Mouse (Mus musculus) midbrain, embryonic 15.5 days (tissue): ENCODE measurements around the gene Ccdc70. TPM values are rescaled to one million over a fixed set of nuclear protein-coding genes. Genes with fewer than 3 reads are reported as not detected.
"Not testable (repeated sequence)": the region's sequence is repeated elsewhere in the genome, so short reads cannot be mapped to it uniquely, and the experiment has no call there.

ENCODE experiments used
- ATAC-seq: fragments of 200-750 bp; cut with Nextera tagmentation; replicated peaks from 2 replicates; pipeline ENCODE4 v1.8.0; 2017; ENCODE audit warnings: moderate TSS enrichment
- H3K27ac ChIP-seq: fragments of 300-500 bp; sonication (generic); 2 replicates; pipeline ENCODE4 v1.5.1; 2015; ENCODE audit warnings: mild to moderate bottlenecking, inconsistent platforms
- H3K27me3 ChIP-seq: fragments of 300-500 bp; sonication (generic); replicated peaks from 2 replicates; pipeline ENCODE4 v1.6.1; 2015; ENCODE audit warnings: inconsistent platforms
- H3K36me3 ChIP-seq: fragments of 300-500 bp; sonication (generic); replicated peaks from 2 replicates; pipeline ENCODE4 v1.6.1; 2015; ENCODE audit warnings: inconsistent platforms
- H3K4me1 ChIP-seq: fragments of 300-500 bp; sonication (generic); 2 replicates; pipeline ENCODE4 v1.6.1; 2015; ENCODE audit warnings: inconsistent platforms
- H3K4me2 ChIP-seq: fragments of 300-500 bp; sonication (generic); 2 replicates; pipeline ENCODE4 v1.6.1; 2015; ENCODE audit warnings: inconsistent platforms, mild to moderate bottlenecking, moderate library complexity
- H3K4me3 ChIP-seq: fragments of 300-500 bp; sonication (generic); 2 replicates; pipeline ENCODE4 v1.5.1; 2015; ENCODE audit warnings: mild to moderate bottlenecking, inconsistent platforms
- H3K9ac ChIP-seq: fragments of 300-500 bp; sonication (generic); 2 replicates; pipeline ENCODE4 v1.6.1; 2015; ENCODE audit warnings: mild to moderate bottlenecking, inconsistent platforms
- H3K9me3 ChIP-seq: fragments of 300-500 bp; sonication (generic); 2 replicates; pipeline ENCODE4 v1.6.1; 2016; ENCODE audit warnings: inconsistent platforms
- WGBS: fragments of 180-500 bp; shearing (Covaris S2); methylation state at CpG from one replicate; pipeline ENCODE4 v1.1.7; 2015; ENCODE audit warnings: mixed read lengths; 5-methylcytosine and 5-hydroxymethylcytosine counted together
- polyA plus RNA-seq: library from polyadenylated mRNA; unstranded; fragments of >200 nt; fragmentation: Nextera tagmentation; extraction: Ambion mirVana; gene quantifications from 2 replicates; pipeline ENCODE4 v1.2.1, GENCODE M21; 2015

Gene Ccdc70
- not detected in 2 replicates for polyA plus RNA-seq

- Histone ChIP-seq H3K27ac (no peak within 1 kb of the TSS), H3K4me1 (no peaks in the 10 kb centered on the region), H3K9me3 (no peaks in the 10 kb centered on the region), H3K4me2 (no peak within 1 kb of the TSS), H3K9ac (no peak within 1 kb of the TSS), H3K36me3 (no peaks in the 10 kb centered on the region), H3K4me3 (no peak within 1 kb of the TSS), H3K27me3 (no peaks in the 10 kb centered on the region)
- no peak for ATAC-seq
- WGBS, result 87% methylated on average over 3 of the region's 3 CpGs
Measured at GRCm38 (mm10) chr8:21969475-21969874, at the start of gene Ccdc70. Gene Ccdc70 (plus strand): TSS chr8:21969775.

DNA sequence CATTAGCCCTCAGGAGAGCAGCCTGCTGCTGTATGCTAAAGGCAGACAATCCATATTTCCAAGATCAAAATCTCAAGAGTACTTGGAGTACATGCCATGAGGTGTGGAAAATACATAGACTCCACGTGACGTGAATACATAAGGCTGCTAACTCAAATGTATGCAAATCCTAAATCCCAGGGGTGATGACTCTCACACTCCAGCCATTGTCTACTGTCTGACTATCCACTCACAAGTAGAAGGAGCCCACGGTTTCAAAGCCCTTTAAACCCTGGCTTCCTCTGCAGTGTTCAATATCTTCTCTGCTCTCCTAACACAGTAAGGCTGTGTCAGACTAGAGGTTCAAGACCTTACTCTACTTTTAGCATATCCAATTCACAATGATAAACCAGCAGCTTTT, 38.8 kb upstream of the Ccdc70 start:
- not testable (repeated sequence) for H3K36me3 ChIP-seq, H3K9me3 ChIP-seq, H3K9ac ChIP-seq, H3K4me3 ChIP-seq, H3K4me2 ChIP-seq, H3K27me3 ChIP-seq, H3K27ac ChIP-seq, H3K4me1 ChIP-seq
- 0 out of 2 replicates have a peak, but pooled peaks have one; percentile 27 for ATAC-seq
- 44% methylated on average over 3 of the region's 3 CpGs for WGBS

DNA sequence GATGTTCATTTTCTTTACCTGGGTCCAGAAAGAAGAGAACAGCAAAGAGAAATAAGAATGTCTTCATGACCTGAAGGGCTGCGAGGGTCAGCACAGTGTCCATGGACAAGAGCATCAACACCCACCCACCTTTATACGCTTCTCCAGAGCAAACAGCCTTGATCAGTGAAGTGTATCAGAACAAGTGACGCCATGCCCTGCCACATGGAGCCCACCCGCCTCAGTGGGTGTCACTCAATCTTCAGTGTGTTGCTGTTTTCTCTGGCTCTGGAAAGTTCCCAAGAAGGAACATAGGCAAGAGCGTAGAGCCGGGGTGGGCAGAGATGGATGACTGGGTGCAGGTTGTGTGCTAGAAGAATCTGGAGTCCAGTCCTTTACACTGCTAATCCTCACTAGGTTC, 37.0 kb upstream of the Ccdc70 start, which contains the start of gene Defb15:
TSS of gene Defb15 (minus strand) at position 101 of the 400 bp plus-strand sequence.
- H3K9me3 ChIP-seq, result no peaks in the 10 kb centered on the region
- no peaks in the 10 kb centered on the region for H3K4me1 ChIP-seq
- H3K36me3 ChIP-seq, result no peaks in the 10 kb centered on the region
- H3K4me2 ChIP-seq, result no peak within 1 kb of the TSS
- no peak for ATAC-seq
- no peak within 1 kb of the TSS for H3K4me3 ChIP-seq
- 92% methylated on average over 6 of the region's 6 CpGs for WGBS
- no peak within 1 kb of the TSS for H3K9ac ChIP-seq
- no peak within 1 kb of the TSS for H3K27ac ChIP-seq
- no peaks in the 10 kb centered on the region for H3K27me3 ChIP-seq

GRCm38 (mm10) chr8:21938052-21938451, 31.5 kb upstream of the Ccdc70 start, which contains the start of gene Defb35:
Gene Defb35 (plus strand): TSS chr8:21938352.
- 86% methylated on average over 4 of the region's 4 CpGs for WGBS
- not testable (repeated sequence) for ATAC-seq, H3K9ac ChIP-seq, H3K27ac ChIP-seq, H3K4me3 ChIP-seq, H3K4me2 ChIP-seq, H3K36me3 ChIP-seq, H3K9me3 ChIP-seq, H3K27me3 ChIP-seq, H3K4me1 ChIP-seq

- WGBS, result 84% methylated on average over 6 of the region's 6 CpGs
- H3K27me3 ChIP-seq, result no peaks in the 10 kb centered on the region
- no peak within 1 kb of the TSS for H3K9ac ChIP-seq
- H3K4me2 ChIP-seq, result no peak within 1 kb of the TSS
- no peaks in the 10 kb centered on the region for H3K4me1 ChIP-seq
- no peak for ATAC-seq
- H3K36me3 ChIP-seq, result no peaks in the 10 kb centered on the region
- no peak within 1 kb of the TSS for H3K27ac ChIP-seq
- no peaks in the 10 kb centered on the region for H3K9me3 ChIP-seq
- H3K4me3 ChIP-seq, result no peak within 1 kb of the TSS
Measured at GRCm38 (mm10) chr8:21946462-21946861, 23.1 kb upstream of the Ccdc70 start, which contains the start of gene Defb13. Gene Defb13 (plus strand): TSS chr8:21946762.

GRCm38 (mm10) chr8:21947311-21948017, 22.1 kb upstream of the Ccdc70 start:
- no peak for ATAC-seq
- Histone ChIP-seq H3K27ac (no peak overlapping the region), H3K4me3 (no peak overlapping the region), H3K4me1 (no peaks in the 10 kb centered on the region), H3K4me2 (no peak overlapping the region), H3K9me3 (no peaks in the 10 kb centered on the region), H3K36me3 (no peaks in the 10 kb centered on the region), H3K9ac (no peak overlapping the region), H3K27me3 (no peaks in the 10 kb centered on the region)
- 64% methylated on average over 9 of the region's 9 CpGs for WGBS

DNA sequence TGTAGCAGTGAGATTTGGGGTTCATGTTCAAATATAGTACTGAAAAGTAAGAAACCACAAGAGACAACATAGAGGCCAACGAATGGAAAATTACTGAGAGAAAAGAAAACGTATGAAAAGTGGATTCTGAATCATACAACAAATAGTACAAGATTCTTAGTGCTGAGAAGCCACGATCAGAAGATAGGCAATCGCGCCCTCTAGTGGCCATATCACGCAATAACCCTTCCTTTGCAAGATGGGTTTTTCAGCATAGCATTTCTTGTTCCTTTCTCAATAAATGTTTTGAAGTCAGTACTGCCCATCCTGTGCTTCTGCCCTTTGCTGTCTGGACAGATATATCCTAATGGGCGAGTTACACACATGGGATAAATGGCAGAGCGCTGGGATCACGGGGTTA, 14.3 kb upstream of the Ccdc70 start:
- no peaks in the 10 kb centered on the region for H3K4me1 ChIP-seq
- H3K27ac ChIP-seq, result no peak overlapping the region
- H3K27me3 ChIP-seq, result no peaks in the 10 kb centered on the region
- no peak overlapping the region for H3K9ac ChIP-seq
- peak; percentile 54; the same call in 1 of the 2 replicates for ATAC-seq
- no peak overlapping the region for H3K4me2 ChIP-seq
- H3K4me3 ChIP-seq, result no peak overlapping the region
- H3K36me3 ChIP-seq, result no peaks in the 10 kb centered on the region
- 7% methylated on average over 9 of the region's 9 CpGs for WGBS
- no peaks in the 10 kb centered on the region for H3K9me3 ChIP-seq

DNA sequence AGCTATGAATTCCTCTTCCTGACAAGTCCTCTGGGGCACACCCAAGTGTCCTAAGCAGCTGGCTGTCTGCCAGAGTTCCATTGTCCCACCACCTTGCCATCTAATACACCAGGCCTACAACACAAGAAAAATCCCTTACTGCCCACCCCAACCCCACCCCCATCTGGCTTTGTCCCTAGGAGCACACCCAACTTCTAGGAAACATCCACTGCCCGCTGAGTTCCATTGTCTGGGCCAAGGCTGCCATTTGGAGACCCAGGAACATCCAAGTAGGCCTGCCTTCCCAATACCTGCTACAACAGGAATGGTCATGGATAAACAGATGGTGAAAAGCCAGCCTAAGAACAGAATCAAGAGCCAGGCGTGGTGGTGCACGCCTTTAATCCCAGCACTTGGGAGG, 13.2 kb upstream of the Ccdc70 start:
- Histone ChIP-seq H3K27me3 (no peaks in the 10 kb centered on the region), H3K4me2 (no peak overlapping the region), H3K27ac (no peak overlapping the region), H3K4me3 (no peak overlapping the region), H3K36me3 (no peaks in the 10 kb centered on the region), H3K9me3 (no peaks in the 10 kb centered on the region), H3K9ac (no peak overlapping the region), H3K4me1 (no peaks in the 10 kb centered on the region)
- WGBS, result 82% methylated on average over 3 of the region's 3 CpGs
- no peak for ATAC-seq

DNA sequence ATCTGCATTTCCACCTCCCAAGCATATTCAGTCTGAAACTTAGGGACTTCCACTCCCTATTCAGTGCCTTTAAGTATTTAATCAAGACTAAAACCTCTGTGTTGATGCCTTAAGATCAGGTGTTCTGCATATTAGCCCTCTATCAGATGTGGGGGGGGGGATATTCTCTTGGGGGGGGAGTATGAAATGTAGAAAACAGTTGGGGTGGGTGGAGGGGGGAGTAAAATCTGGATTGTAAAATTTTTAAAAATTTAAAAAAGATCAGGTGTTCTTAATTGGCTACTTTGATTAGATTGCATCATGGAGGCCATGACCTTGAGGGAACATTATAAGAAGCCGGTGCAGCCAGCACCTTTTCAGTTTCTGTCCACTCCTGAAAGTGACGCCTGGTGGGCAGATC, 11.2 kb upstream of the Ccdc70 start, which contains the start of gene Fam90a1a:
TSS of gene Fam90a1a (plus strand) at position 301 of the 400 bp plus-strand sequence.
- no peak within 1 kb of the TSS for H3K27ac ChIP-seq
- H3K27me3 ChIP-seq, result no peaks in the 10 kb centered on the region
- WGBS, result 93% methylated on average over 2 of the region's 2 CpGs
- H3K4me1 ChIP-seq, result no peaks in the 10 kb centered on the region
- no peak for ATAC-seq
- no peak within 1 kb of the TSS for H3K9ac ChIP-seq
- H3K9me3 ChIP-seq, result no peaks in the 10 kb centered on the region
- H3K36me3 ChIP-seq, result no peaks in the 10 kb centered on the region
- no peak within 1 kb of the TSS for H3K4me2 ChIP-seq
- no peak within 1 kb of the TSS for H3K4me3 ChIP-seq

DNA sequence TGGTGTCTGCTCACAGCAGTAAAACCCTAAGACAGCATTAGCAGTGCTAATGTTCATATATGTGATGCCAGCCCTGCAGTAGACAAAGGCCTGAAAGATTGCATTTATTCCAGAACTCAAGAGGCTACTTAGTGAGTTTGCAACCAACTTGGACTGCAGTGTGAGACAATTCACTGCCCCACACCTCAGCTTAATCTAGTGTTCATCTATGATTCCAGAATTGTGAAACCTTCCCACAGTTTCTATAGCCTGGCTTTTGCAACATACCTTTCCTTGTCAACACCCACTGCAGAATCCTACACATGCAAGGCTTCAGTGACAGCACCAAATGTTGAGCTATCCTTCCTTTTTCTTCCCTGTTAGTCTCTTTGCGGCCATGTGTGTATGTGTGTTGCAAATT, 2.9 kb upstream of the Ccdc70 start:
- no peak for ATAC-seq
- Histone ChIP-seq H3K36me3 (no peaks in the 10 kb centered on the region), H3K27me3 (no peaks in the 10 kb centered on the region), H3K27ac (no peak overlapping the region), H3K4me2 (no peak overlapping the region), H3K9ac (no peak overlapping the region), H3K4me1 (no peaks in the 10 kb centered on the region), H3K9me3 (no peaks in the 10 kb centered on the region), H3K4me3 (no peak overlapping the region)
- WGBS, result 83% methylated on average over 1 of the region's 1 CpGs

DNA sequence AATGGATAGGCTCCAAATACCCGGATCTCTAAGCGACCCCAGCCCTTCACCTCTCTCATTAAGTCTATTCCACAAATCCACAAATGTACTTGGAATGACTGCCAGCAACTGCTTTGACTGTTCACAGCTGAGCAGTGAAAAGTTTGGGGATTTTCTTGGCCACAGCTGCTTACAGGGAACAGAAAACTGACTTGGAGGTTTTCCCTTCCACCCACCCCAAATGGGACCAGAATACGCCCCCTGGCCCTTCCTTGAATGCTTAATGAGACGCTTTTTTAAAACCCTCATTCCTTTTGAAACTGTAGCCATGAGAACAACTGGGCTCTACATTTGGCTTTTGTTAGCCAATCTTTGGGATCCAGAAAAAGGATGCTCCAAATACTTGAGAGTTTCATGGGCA, 8.6 kb downstream of the Ccdc70 start:
- no peaks in the 10 kb centered on the region for H3K9me3 ChIP-seq
- H3K27me3 ChIP-seq, result no peaks in the 10 kb centered on the region
- H3K4me1 ChIP-seq, result no peaks in the 10 kb centered on the region
- H3K36me3 ChIP-seq, result no peaks in the 10 kb centered on the region
- H3K4me2 ChIP-seq, result no peak overlapping the region
- WGBS, result 59% methylated on average over 4 of the region's 4 CpGs
- no peak overlapping the region for H3K27ac ChIP-seq
- H3K9ac ChIP-seq, result no peak overlapping the region
- ATAC-seq, result no peak
- H3K4me3 ChIP-seq, result no peak overlapping the region

DNA sequence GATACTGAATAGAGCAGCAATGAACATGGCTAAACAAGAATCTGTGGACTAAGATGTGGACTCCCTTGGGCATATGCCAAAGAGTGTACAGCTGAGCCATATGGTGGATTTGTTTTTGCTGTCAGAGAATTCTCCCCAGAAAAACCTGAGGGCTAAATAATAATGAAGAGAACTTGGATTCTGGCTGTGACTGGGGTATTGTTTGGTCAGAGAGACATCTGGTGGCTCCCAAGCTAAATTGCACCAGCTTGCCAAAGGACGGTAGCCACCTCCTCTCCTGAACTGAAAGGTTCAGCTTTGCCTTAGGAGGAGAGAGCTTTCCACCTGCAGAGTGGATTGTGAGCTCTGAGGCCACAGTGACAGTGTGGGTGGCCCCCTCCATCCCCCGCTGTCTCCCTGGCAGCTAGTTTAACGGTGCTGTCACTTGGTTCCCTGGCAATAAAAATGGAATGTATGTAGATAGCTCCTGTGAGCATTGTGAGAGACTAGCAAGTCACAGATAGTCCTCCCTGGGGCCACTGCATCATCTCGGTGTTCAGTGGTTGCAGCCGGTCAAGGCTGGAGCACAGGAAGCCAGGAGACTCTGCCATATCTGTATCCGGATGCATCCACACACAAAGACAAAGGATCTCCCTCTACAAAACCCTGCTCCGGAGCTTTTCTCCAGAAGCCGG, 12.2 kb downstream of the Ccdc70 start:
- Histone ChIP-seq H3K4me1 (no peaks in the 10 kb centered on the region), H3K9ac (no peak overlapping the region), H3K4me3 (no peak overlapping the region), H3K9me3 (no peaks in the 10 kb centered on the region), H3K36me3 (no peaks in the 10 kb centered on the region), H3K4me2 (no peak overlapping the region), H3K27ac (no peak overlapping the region), H3K27me3 (no peaks in the 10 kb centered on the region)
- WGBS, result 61% methylated on average over 8 of the region's 8 CpGs
- ATAC-seq, result peak; percentile 91

DNA sequence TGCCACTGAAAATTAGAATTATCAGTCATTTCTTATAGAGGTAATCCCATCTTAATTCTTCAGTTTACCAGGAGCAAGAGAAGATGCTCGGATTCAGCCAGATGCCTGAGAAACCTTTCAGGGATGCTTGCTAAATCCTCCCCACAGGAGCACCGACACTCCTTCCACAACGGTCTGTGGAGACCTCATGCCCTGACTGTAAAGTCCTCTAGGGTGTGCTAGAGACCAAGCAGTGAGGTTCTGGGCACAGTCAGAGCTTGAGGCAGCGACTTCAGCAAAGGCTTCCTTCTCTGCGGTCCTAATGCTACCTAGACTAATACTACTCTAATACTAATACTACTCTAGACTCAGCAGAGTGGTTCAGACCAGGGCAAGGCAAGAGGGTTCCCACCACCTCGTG, 22.6 kb downstream of the Ccdc70 start:
- Histone ChIP-seq H3K27ac (no peak overlapping the region), H3K4me3 (no peak overlapping the region), H3K9me3 (no peaks in the 10 kb centered on the region), H3K36me3 (no peaks in the 10 kb centered on the region), H3K27me3 (no peaks in the 10 kb centered on the region), H3K4me2 (no peak overlapping the region), H3K4me1 (no peaks in the 10 kb centered on the region), H3K9ac (no peak overlapping the region)
- peak; percentile 90 for ATAC-seq
- 20% methylated on average over 6 of the region's 6 CpGs for WGBS
